Mouse (Mus musculus): ENCODE data around the gene Otud1.

The Otud1 gene

DNA sequence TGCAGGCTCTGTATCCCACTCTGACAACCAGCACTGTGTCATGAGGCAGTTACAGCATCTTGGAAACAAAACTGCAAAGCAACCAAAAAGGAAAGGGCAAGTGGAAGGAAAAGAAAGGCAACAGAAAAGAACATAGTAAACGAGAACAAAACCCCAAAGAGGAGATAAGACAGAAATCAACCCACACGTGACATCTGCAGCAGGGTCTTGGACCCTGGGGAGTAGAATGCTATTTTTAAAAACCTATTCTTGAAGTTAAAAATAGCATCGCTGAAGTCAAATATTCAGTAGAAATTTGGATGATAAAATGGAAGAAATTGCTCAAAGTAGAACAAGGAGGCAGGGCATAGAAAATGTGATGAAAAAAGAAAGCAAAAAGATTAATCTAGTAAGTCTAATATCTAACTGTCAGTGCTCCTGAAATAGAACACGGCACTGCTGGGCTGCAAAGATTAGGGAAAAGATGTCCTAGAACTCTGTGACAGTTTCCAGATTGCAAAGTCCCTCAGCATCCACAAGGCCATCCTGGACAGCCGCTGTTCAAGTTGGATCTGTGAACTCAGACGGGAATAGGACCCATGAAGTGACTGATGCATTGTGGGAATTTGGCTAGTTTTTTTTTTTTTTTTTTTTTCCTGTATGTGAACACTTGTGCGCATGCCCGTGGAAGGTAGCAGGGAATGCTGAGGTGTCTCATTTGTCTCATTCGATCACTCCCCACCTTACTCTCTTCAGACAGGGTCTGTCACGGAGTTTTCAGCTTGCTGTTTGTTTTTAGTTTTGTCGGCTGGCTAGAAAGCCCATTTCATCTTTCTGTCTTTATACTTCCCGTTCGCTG lies 13.5 kb downstream of the Otud1 start:
- no peak for DNase-seq (ENCODE audit: low spot score in 2 of 2)

DNA sequence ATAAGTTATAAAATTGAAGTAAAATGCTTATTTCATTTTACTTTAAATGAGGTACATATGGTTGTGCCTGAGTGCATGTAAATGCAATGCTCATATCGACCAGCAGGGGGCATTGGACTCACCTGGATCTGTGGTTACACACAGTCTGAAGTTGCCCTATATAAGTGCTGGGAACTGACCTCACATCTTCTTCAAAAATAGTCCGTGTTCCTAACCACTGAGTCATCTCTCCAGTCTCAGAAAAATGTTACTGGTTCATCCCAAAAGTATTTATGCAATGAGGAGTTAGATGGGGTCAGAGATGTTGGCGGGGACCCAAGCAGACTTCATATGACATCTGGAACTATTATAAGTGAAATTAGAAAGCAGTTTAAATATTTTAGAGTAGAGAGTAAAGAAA lies 25.4 kb downstream of the Otud1 start:
- DNase-seq (ENCODE audit: low spot score in 2 of 2): no peak

DNA sequence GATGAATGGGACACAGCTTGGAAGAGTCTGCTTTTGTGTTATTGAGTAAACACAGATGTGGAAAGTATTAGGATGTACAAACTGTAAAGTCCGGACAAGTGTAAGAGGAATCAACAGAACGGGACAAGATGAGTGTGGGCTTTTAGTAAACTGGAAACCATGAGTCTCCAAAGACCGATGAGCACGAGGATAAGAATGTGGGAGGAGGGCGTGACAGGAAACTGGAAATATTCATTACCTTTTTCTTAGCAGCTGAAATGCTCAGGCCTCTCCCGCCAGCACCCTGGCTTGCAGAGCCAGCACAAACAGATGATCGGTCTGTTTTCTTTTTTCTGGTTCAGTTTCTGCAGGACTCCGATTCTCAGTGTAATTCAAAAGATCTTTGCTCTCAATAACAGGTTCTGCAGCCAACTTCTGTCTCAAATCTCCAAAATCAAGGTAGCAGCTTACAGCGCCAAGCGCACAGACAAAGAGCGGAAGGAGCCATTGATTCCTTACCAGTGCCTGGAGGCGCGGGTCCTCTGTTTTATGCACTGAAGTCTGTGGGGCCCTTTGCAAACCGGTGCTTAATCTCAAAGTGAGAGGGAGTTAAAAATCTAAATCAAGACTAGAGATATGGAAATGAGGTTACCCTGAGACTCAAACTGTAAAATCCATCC lies 28.1 kb downstream of the Otud1 start:
- no peak for DNase-seq (ENCODE audit: low spot score in 2 of 2)

DNA sequence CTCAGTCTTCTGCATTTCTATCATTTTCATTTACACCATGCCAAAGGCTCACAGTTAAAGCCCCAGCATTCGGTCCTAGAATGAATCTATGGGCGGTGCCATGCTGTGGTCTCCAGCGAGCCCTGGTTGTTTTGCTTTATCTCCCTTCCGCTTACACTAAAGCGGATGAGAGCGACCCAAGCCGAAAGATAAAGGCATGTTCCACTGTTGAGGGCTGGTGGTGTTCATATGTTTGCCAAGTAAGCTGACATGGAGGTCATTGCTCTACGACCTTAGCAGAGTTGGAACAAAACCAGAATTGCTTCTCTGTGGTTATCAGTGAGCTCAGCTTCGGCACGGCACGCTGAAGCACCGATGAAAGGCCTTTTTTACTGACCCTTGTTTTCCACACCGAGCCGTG lies 32.5 kb downstream of the Otud1 start:
- no peak for DNase-seq (ENCODE audit: low spot score in 2 of 2)

DNA sequence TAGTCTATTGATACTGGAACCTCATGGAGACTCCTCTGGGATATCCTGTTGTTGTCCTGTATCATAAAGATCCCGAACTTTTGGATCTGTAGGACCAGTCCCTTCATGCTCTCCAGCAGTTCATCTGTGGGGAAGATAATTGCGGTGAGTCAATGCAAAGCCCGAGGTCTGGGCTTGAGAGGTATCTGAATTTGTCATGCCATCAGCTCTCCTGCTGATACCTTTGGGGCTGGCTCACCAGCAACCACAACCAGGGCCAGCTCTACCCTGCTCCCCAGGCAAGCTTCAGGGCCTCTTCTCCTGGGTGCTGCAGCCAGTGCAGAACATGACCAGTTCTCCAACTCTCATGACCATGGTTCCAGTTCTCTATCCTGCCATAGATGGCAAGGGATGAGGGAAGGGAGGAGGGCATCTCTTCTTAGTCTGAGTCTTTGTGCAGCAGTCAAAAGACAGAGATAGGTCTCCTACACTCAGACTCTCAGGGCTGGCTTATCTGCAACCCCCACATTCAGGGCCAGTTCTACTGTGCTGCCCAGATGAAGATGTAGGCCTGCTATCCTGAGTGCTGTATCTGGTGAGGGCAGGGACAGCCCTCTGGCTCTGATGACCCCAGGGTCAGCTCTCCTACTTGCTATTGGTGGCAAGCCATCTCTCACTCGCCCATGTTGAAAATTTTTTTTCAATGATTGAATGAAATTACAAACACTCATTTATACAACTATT lies 42.2 kb downstream of the Otud1 start:
- DNase-seq (ENCODE audit: low spot score in 2 of 2): no peak

DNA sequence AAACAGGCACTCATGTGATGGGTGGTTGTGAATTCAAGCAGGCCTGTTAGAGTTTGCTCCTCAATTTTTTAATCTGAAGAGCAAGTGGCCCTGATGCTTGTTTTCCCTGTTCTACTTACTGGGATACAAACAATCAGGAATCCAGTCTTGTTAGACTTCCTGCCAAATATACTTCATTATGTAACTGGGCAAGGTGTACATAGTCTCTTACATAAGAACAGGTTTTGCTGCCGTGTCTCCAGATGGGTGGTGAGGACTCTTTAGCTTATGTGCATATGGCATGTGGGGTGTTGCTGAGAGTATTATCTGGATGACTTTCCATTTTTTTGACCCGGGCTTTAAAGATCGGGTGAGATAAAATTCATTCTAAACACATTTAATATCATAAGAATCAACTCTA lies 43.8 kb downstream of the Otud1 start:
- no peak for DNase-seq (ENCODE audit: low spot score in 2 of 2)

DNA sequence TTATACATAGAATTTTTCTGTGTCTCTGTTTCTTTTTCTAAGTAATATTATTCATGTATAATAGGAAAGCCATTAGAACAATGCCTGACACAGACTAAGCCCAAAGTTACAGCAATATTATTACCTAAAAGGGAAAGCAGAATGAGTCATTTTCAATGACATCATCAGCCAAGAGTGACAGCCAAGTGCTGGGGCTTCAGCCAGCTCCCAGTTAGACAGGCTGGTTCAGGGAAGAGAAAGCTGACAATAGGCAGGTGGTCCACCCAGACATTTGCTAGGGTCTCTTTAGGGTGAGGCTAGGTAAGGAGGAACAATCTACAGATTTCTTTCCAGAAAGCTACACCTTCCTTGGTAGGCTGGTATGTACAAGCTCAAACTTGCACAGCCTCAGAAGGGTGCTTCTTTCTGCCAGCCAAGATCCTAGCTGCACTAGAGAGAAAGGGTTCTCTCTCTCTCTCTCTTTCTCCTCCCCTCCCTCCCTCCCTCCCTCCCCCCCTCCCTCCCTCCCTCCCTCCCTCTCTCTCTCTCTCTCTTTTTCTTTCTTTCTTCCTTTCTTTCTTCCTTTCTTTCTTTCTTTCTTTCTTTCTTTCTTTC lies 45.6 kb downstream of the Otud1 start:
- DNase-seq (ENCODE audit: low spot score in 2 of 2): no peak

DNA sequence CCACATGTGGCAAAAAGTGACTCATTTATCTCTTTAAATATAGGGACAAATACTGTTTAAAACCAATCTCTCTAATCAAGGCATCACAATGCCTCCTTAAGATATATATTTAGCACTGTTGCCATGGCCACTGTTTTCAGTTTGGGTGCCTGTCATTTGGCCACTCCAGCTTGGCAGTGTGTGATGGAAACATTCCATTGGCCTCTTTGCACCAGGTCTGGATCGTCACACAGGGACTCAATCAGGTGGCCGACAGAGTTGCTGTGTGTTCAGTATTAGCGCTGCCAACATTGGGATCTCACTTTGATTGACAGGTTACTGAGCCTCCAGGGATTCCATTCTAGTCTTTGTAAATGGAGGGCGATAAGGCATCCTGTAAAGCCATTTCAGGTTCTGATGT lies 46.1 kb downstream of the Otud1 start:
- DNase-seq (ENCODE audit: low spot score in 2 of 2): no peak

DNA sequence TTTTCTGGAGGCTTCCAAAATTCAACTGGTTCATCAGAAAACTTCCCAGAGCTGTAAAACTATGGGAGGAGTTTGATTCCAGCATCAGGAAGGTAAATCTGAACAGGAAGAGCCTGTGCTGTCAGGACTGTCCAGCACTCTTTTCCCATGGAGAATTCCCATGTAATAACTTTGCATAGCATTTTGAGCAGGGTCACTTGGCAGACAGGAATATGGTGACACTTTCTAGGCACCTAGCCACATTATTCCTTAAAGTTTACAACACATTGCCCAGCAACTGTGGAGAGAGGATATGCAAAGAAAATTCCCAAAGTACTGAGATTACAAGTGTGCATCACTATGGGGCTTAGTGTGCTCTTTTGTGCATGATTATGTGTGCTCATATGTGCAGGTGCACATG lies 46.7 kb downstream of the Otud1 start:
- no peak for DNase-seq (ENCODE audit: low spot score in 2 of 2)

DNA sequence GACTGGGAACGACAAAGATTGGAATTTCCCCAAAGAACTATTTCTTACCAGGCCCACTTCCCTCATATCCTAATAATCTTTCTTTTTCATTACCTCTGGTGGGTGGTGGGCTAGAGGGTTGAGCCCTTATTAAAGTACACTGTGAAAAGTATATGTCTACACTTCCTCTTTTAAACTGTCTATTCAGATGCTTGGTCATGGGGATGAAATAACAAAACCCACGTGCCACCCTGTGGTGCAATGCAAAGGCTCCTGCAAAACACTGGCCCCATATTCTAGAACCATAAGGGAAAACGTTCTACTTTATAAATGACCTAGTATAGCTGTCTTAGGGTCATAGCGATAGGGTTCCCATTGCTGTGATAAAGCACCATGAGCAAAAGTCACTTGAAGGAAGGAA lies 49.3 kb downstream of the Otud1 start:
- no peak for DNase-seq (ENCODE audit: low spot score in 2 of 2)

Data from frontal cortex, postnatal 25 days (tissue).